Mouse (Mus musculus) erythroblast, embryonic 14.5 days (primary cell): ENCODE measurements around the gene Nek11.

Experiments
- GATA1 ChIP-seq: IDR thresholded peaks from 2 replicates; pipeline ENCODE4 v1.6.1; 2012; ENCODE audit warnings: low read length, inconsistent platforms, mixed read lengths
- TAL1 ChIP-seq: IDR thresholded peaks from 3 replicates; pipeline ENCODE4 v1.6.1; 2012; ENCODE audit warnings: low read length, inconsistent platforms, mixed read lengths

- no peak for TF ChIP-seq TAL1
- TF ChIP-seq GATA1 = no peak
These were observed 144.1 kb downstream of the Nek11 start for GRCm38 (mm10) chr9:105251256-105251655.
